Mouse (Mus musculus) hindbrain, embryonic 16.5 days (tissue): Measurements from ENCODE around the gene Matn3. TPM values are rescaled to one million over a fixed set of nuclear protein-coding genes. Genes with fewer than 3 reads are reported as not detected.

Experiments used
- ATAC-seq: fragments of 200-750 bp; cut with Nextera tagmentation; 2 replicates; pipeline ENCODE4 v1.8.0; 2017; ENCODE audit warnings: moderate TSS enrichment, moderate library complexity
- H3K27ac ChIP-seq: fragments of 300-500 bp; sonication (generic); 2 replicates; pipeline ENCODE4 v1.5.1; 2014; ENCODE audit warnings: low read depth, mild to moderate bottlenecking, control low read depth, low read length, moderate library complexity
- H3K27me3 ChIP-seq: fragments of 300-500 bp; sonication (generic); replicated peaks from 2 replicates; pipeline ENCODE4 v1.6.1; 2014; ENCODE audit warnings: low read length; ENCODE audit not compliant: control insufficient read depth, insufficient read depth
- H3K36me3 ChIP-seq: fragments of 300-500 bp; sonication (generic); 2 replicates; pipeline ENCODE4 v1.6.1; 2014; ENCODE audit warnings: mild to moderate bottlenecking, low read length, moderate library complexity, mixed read lengths; ENCODE audit not compliant: control insufficient read depth, insufficient read depth
- H3K4me1 ChIP-seq: fragments of 300-500 bp; sonication (generic); 2 replicates; pipeline ENCODE4 v1.6.1; 2014; ENCODE audit warnings: low read depth, low read length; ENCODE audit not compliant: control insufficient read depth, insufficient read depth
- H3K4me2 ChIP-seq: fragments of 300-500 bp; sonication (generic); 2 replicates; pipeline ENCODE4 v1.6.1; 2014; ENCODE audit warnings: mild to moderate bottlenecking, low read length, control low read depth, moderate library complexity
- H3K4me3 ChIP-seq: fragments of 300-500 bp; sonication (generic); 2 replicates; pipeline ENCODE4 v1.5.1; 2014; ENCODE audit warnings: mild to moderate bottlenecking, low read length, control low read depth, moderate library complexity
- H3K9ac ChIP-seq: fragments of 300-500 bp; sonication (generic); 2 replicates; pipeline ENCODE4 v1.6.1; 2014; ENCODE audit warnings: low read depth, mild to moderate bottlenecking, control low read depth, low read length, moderate library complexity
- H3K9me3 ChIP-seq: fragments of 300-500 bp; sonication (generic); 2 replicates; pipeline ENCODE4 v1.6.1; 2014; ENCODE audit warnings: mild to moderate bottlenecking, low read length, moderate library complexity; ENCODE audit not compliant: control insufficient read depth
- WGBS: fragments of 180-500 bp; shearing (Covaris S2); extraction: QIAGEN DNeasy Blood & Tissue Kit; methylation state at CpG from one replicate; pipeline ENCODE4 v1.1.7; 2014; 5-methylcytosine and 5-hydroxymethylcytosine counted together
- polyA plus RNA-seq: library from polyadenylated mRNA; unstranded; fragments of >200 nt; fragmentation: Nextera tagmentation; extraction: Ambion mirVana; gene quantifications from 2 replicates; pipeline ENCODE4 v1.2.1, GENCODE M21; 2015

The Matn3 gene
- polyA plus RNA-seq, 1 experiment from 2014 or later: 0.24 TPM

GRCm38 (mm10) chr12:8954161-8954561 lies 6.4 kb downstream of the Matn3 start:
- H3K4me2 ChIP-seq: no peak overlapping the region
- no peaks in the 10 kb centered on the region for H3K27me3 ChIP-seq
- no peaks in the 10 kb centered on the region for H3K36me3 ChIP-seq
- no peaks in the 10 kb centered on the region for H3K9me3 ChIP-seq
- H3K9ac ChIP-seq: no peak overlapping the region
- no peaks in the 10 kb centered on the region for H3K4me1 ChIP-seq
- no peak overlapping the region for H3K27ac ChIP-seq
- WGBS: 50% methylated on average over 9 of the region's 9 CpGs
- H3K4me3 ChIP-seq: no peak overlapping the region
- ATAC-seq: no peak

- H3K4me2 ChIP-seq: no peak overlapping the region
- no peak overlapping the region for H3K4me3 ChIP-seq
- H3K27me3 ChIP-seq: no peaks in the 10 kb centered on the region
- H3K9me3 ChIP-seq: no peaks in the 10 kb centered on the region
- 45% methylated on average over 9 of the region's 9 CpGs for WGBS
- no peaks in the 10 kb centered on the region for H3K36me3 ChIP-seq
- H3K27ac ChIP-seq: no peak overlapping the region
- no peaks in the 10 kb centered on the region; the same call in 1 of the 2 replicates for H3K4me1 ChIP-seq
- peak; percentile 78 for ATAC-seq
- no peak overlapping the region for H3K9ac ChIP-seq
Observed at GRCm38 (mm10) chr12:8961607-8962316, 14.0 kb downstream of the Matn3 start.

- H3K4me3 ChIP-seq: no peak overlapping the region
Observed at GRCm38 (mm10) chr12:8969828-8970227, 22.1 kb downstream of the Matn3 start.

GRCm38 (mm10) chr12:8973820-8974465 lies 26.2 kb downstream of the Matn3 start, which contains the start of gene Wdr35:
Gene Wdr35, plus strand, starts transcription at chr12:8973892.
- Histone ChIP-seq H3K4me2 (peak within 1 kb of the TSS; percentile 84), H3K9me3 (no peaks in the 10 kb centered on the region), H3K36me3 (peaks cover 5% of the 10 kb centered on the region), H3K4me1 (peaks cover 15% of the 10 kb centered on the region), H3K27ac (peak within 1 kb of the TSS; percentile 84), H3K9ac (peak within 1 kb of the TSS; percentile 73), H3K27me3 (no peaks in the 10 kb centered on the region), H3K4me3 (peak within 1 kb of the TSS; percentile 62)
- under 1% methylated on average over 45 of the region's 45 CpGs for WGBS
- ATAC-seq: peak; percentile 99

More at GRCm38 (mm10) chr12:8969828-8970227, 22.1 kb downstream of the Matn3 start:
- Histone ChIP-seq H3K9ac (no peak overlapping the region), H3K9me3 (no peaks in the 10 kb centered on the region), H3K4me2 (no peak overlapping the region), H3K4me1 (peaks cover 8% of the 10 kb centered on the region), H3K27ac (no peak overlapping the region), H3K36me3 (no peaks in the 10 kb centered on the region), H3K27me3 (no peaks in the 10 kb centered on the region)
- 50% methylated on average over 9 of the region's 9 CpGs for WGBS
- ATAC-seq: no peak

- no peaks in the 10 kb centered on the region for H3K27me3 ChIP-seq
- no peak overlapping the region for H3K27ac ChIP-seq
- H3K4me3 ChIP-seq: no peak overlapping the region
- H3K4me1 ChIP-seq: peaks cover 15% of the 10 kb centered on the region
- H3K36me3 ChIP-seq: peaks cover 8% of the 10 kb centered on the region
- 89% methylated on average over 3 of the region's 3 CpGs for WGBS
- ATAC-seq: no peak
- H3K9me3 ChIP-seq: no peaks in the 10 kb centered on the region
- H3K4me2 ChIP-seq: peak overlapping the region; percentile 84
- no peak overlapping the region for H3K9ac ChIP-seq
Observed at GRCm38 (mm10) chr12:8975076-8975475, 27.3 kb downstream of the Matn3 start.

GRCm38 (mm10) chr12:8993231-8993630 lies 45.5 kb downstream of the Matn3 start:
- 80% methylated on average over 8 of the region's 8 CpGs for WGBS
- H3K9me3 ChIP-seq: no peaks in the 10 kb centered on the region
- no peaks in the 10 kb centered on the region for H3K27me3 ChIP-seq
- no peak overlapping the region for H3K4me3 ChIP-seq
- no peak overlapping the region for H3K9ac ChIP-seq
- no peak overlapping the region for H3K27ac ChIP-seq
- no peak overlapping the region for H3K4me2 ChIP-seq
- ATAC-seq: no peak
- peaks cover 7% of the 10 kb centered on the region; the same call in 1 of the 2 replicates for H3K36me3 ChIP-seq
- no peaks in the 10 kb centered on the region for H3K4me1 ChIP-seq

- no peaks in the 10 kb centered on the region for H3K9me3 ChIP-seq
- H3K27me3 ChIP-seq: no peaks in the 10 kb centered on the region
- H3K4me2 ChIP-seq: no peak overlapping the region
- no peaks in the 10 kb centered on the region for H3K4me1 ChIP-seq
- H3K27ac ChIP-seq: no peak overlapping the region
- no peak overlapping the region for H3K9ac ChIP-seq
- H3K36me3 ChIP-seq: peaks cover 6% of the 10 kb centered on the region; the same call in 1 of the 2 replicates
- 95% methylated on average over 4 of the region's 4 CpGs for WGBS
- ATAC-seq: no peak
- no peak overlapping the region for H3K4me3 ChIP-seq
Observed at GRCm38 (mm10) chr12:8998318-8998717, 50.6 kb downstream of the Matn3 start.

- Histone ChIP-seq H3K36me3 (peaks cover 4% of the 10 kb centered on the region; the same call in 1 of the 2 replicates), H3K9me3 (no peaks in the 10 kb centered on the region), H3K27ac (no peak overlapping the region), H3K4me1 (no peaks in the 10 kb centered on the region), H3K4me3 (no peak overlapping the region), H3K9ac (no peak overlapping the region), H3K4me2 (0 out of 2 replicates have a peak overlapping the region, but pooled peaks have one; percentile 23), H3K27me3 (no peaks in the 10 kb centered on the region)
- WGBS: 11% methylated on average over 5 of the region's 5 CpGs
- peak; percentile 80 for ATAC-seq
Observed at GRCm38 (mm10) chr12:9002038-9002648, 54.4 kb downstream of the Matn3 start.

GRCm38 (mm10) chr12:9007146-9007545 lies 59.4 kb downstream of the Matn3 start:
- no peak overlapping the region for H3K9ac ChIP-seq
- H3K27me3 ChIP-seq: no peaks in the 10 kb centered on the region
- H3K9me3 ChIP-seq: no peaks in the 10 kb centered on the region
- WGBS: 62% methylated on average over 4 of the region's 4 CpGs
- H3K27ac ChIP-seq: no peak overlapping the region
- ATAC-seq: no peak
- no peaks in the 10 kb centered on the region; the same call in 1 of the 2 replicates for H3K36me3 ChIP-seq
- H3K4me3 ChIP-seq: no peak overlapping the region
- H3K4me1 ChIP-seq: no peaks in the 10 kb centered on the region
- no peak overlapping the region for H3K4me2 ChIP-seq
